Mouse (Mus musculus) embryonic fibroblast, embryonic 13.5 days (primary cell): Measurements from ENCODE around the gene Tspan13.

Experiments
- CTCF ChIP-seq: IDR thresholded peaks from 2 replicates; pipeline ENCODE4 v1.5.1; 2011; ENCODE audit warnings: mild to moderate bottlenecking, control low read depth, low read length, moderate library complexity, borderline replicate concordance; ENCODE audit not compliant: insufficient read depth
- POLR2A ChIP-seq: IDR thresholded peaks from 2 replicates; pipeline ENCODE4 v1.6.1; 2011; ENCODE audit warnings: low read depth, mild to moderate bottlenecking, control low read depth, low read length, moderate library complexity

GRCm38 (mm10) chr12:35994098-35994497 lies 48.2 kb downstream of the Tspan13 start:
- no peak for TF ChIP-seq POLR2A
- no peak for TF ChIP-seq CTCF
